Mouse (Mus musculus) adrenal gland, postnatal 36 days (tissue): ENCODE data around the gene Spop. TPM values are rescaled to one million over a fixed set of nuclear protein-coding genes. Genes with fewer than 3 reads are reported as not detected.

Experiments used
- DNase-seq, 2 experiments: peaks; one replicate each; pipeline ENCODE4 v3.0.0; 2021; ENCODE audit warnings: mixed read lengths in 1 of 2
- total RNA-seq, 2 experiments: library from RNA; stranded (reverse); gene quantifications; 2 replicates each; pipeline ENCODE4 v1.2.3; 2021

The Spop gene
- total RNA-seq, 2 experiments from 2014 or later = 154 TPM

GRCm38 (mm10) chr11:95520456-95521072, 106.7 kb downstream of the Spop start:
- peak; percentile 89 to 94 for DNase-seq

- peak; percentile 80 to 81 for DNase-seq
Measured at GRCm38 (mm10) chr11:95521563-95521962, 107.7 kb downstream of the Spop start.

- no peak for DNase-seq
Measured at GRCm38 (mm10) chr11:95527307-95527706, 113.4 kb downstream of the Spop start.

GRCm38 (mm10) chr11:95528231-95528630, 114.4 kb downstream of the Spop start:
- DNase-seq = no peak

GRCm38 (mm10) chr11:95532353-95533072, 118.6 kb downstream of the Spop start:
- DNase-seq = no peak

- DNase-seq = peak; percentile 94 to 97
Measured at GRCm38 (mm10) chr11:95533484-95534160, 119.7 kb downstream of the Spop start.

GRCm38 (mm10) chr11:95538378-95539104, 124.7 kb downstream of the Spop start:
- DNase-seq = no peak

GRCm38 (mm10) chr11:95540637-95541385, 126.9 kb downstream of the Spop start:
- no peak for DNase-seq

Other genes starting within 250 kb of the Spop start
- gene Tac4, start 152.6 kb upstream of the Spop start, total RNA-seq = not detected
- 10 to 100 TPM; 48.5 to 51.9 TPM for gene Kat7, start 103.8 kb upstream of the Spop start, total RNA-seq
- 10 to 100 TPM; 13.7 to 15.4 TPM for gene Fam117a, start 77.1 kb upstream of the Spop start, total RNA-seq
- 10 to 100 TPM; 70.3 to 75.0 TPM for gene Slc35b1, start 29.4 kb upstream of the Spop start, total RNA-seq
- gene Nxph3, start 100.5 kb downstream of the Spop start, total RNA-seq = 1 to 10 TPM; 1.6 to 6.0 TPM
- gene Ngfr, start 173.7 kb downstream of the Spop start, total RNA-seq = 1 to 10 TPM; 3.6 to 4.0 TPM